Mouse (Mus musculus): ENCODE measurements around the gene Pik3cd. TPM values are rescaled to one million over a fixed set of nuclear protein-coding genes. Genes with fewer than 3 reads are reported as not detected.

The Pik3cd gene
- polyA plus RNA-seq, 1 experiment: 106 TPM

GRCm38 (mm10) chr4:149734246-149734645, 31.9 kb upstream of the Pik3cd start:
- Histone ChIP-seq H3K27ac (ENCODE audit: control insufficient read depth, insufficient read depth, low read length) (no peak overlapping the region), H3K4me3 (ENCODE audit: control insufficient read depth, insufficient read depth, low read length) (no peak overlapping the region), H3K36me3 (ENCODE audit: control insufficient read depth, insufficient read depth, low read length) (peaks cover 4% of the 10 kb centered on the region; the same call in 1 of the 2 replicates), H3K27me3 (ENCODE audit: control insufficient read depth, insufficient read depth, low read length) (no peaks in the 10 kb centered on the region), H3K4me1 (replicated peaks; ENCODE audit: control insufficient read depth, insufficient read depth, low read length) (peaks cover 28% of the 10 kb centered on the region)
- TF ChIP-seq CTCF (IDR thresholded peaks at IDR 0.05; ENCODE audit: borderline replicate concordance, control insufficient read depth, extremely low read depth, insufficient read depth, low read length, poor library complexity): no peak
- no peak for TF ChIP-seq POLR2A (IDR thresholded peaks at IDR 0.05; ENCODE audit: control insufficient read depth, extremely low read depth, insufficient read depth, low read length, poor library complexity)
- 97% methylated on average over 6 of the region's 6 CpGs for WGBS
- no peak for DNase-seq

- no peaks in the 10 kb centered on the region for H3K27me3 ChIP-seq (ENCODE audit: control insufficient read depth, insufficient read depth, low read length)
- no peak for DNase-seq
- no peak overlapping the region for H3K27ac ChIP-seq (ENCODE audit: control insufficient read depth, insufficient read depth, low read length)
- H3K4me3 ChIP-seq (ENCODE audit: control insufficient read depth, insufficient read depth, low read length): no peak overlapping the region
- H3K36me3 ChIP-seq (ENCODE audit: control insufficient read depth, insufficient read depth, low read length): peaks cover 4% of the 10 kb centered on the region; the same call in 1 of the 2 replicates
- H3K4me1 ChIP-seq (replicated peaks; ENCODE audit: control insufficient read depth, insufficient read depth, low read length): peaks cover 28% of the 10 kb centered on the region
- 91% methylated on average over 6 of the region's 6 CpGs for WGBS
- TF ChIP-seq CTCF (IDR thresholded peaks at IDR 0.05; ENCODE audit: borderline replicate concordance, control insufficient read depth, extremely low read depth, insufficient read depth, low read length, poor library complexity) (no peak), POLR2A (IDR thresholded peaks at IDR 0.05; ENCODE audit: control insufficient read depth, extremely low read depth, insufficient read depth, low read length, poor library complexity) (no peak)
Measured at GRCm38 (mm10) chr4:149733748-149734147, 31.4 kb upstream of the Pik3cd start.

GRCm38 (mm10) chr4:149732800-149733199, 30.4 kb upstream of the Pik3cd start:
- H3K27ac ChIP-seq (ENCODE audit: control insufficient read depth, insufficient read depth, low read length): no peak overlapping the region
- no peak overlapping the region for H3K4me3 ChIP-seq (ENCODE audit: control insufficient read depth, insufficient read depth, low read length)
- no peak for TF ChIP-seq CTCF (IDR thresholded peaks at IDR 0.05; ENCODE audit: borderline replicate concordance, control insufficient read depth, extremely low read depth, insufficient read depth, low read length, poor library complexity)
- no peak for TF ChIP-seq POLR2A (IDR thresholded peaks at IDR 0.05; ENCODE audit: control insufficient read depth, extremely low read depth, insufficient read depth, low read length, poor library complexity)
- peaks cover 26% of the 10 kb centered on the region for H3K4me1 ChIP-seq (replicated peaks; ENCODE audit: control insufficient read depth, insufficient read depth, low read length)
- DNase-seq: no peak
- peaks cover 4% of the 10 kb centered on the region; the same call in 1 of the 2 replicates for H3K36me3 ChIP-seq (ENCODE audit: control insufficient read depth, insufficient read depth, low read length)
- no peaks in the 10 kb centered on the region for H3K27me3 ChIP-seq (ENCODE audit: control insufficient read depth, insufficient read depth, low read length)
- WGBS: 69% methylated on average over 10 of the region's 10 CpGs

- H3K4me1 ChIP-seq (replicated peaks; ENCODE audit: control insufficient read depth, insufficient read depth, low read length): peaks cover 25% of the 10 kb centered on the region
- H3K36me3 ChIP-seq (ENCODE audit: control insufficient read depth, insufficient read depth, low read length): peaks cover 8% of the 10 kb centered on the region
- no peaks in the 10 kb centered on the region for H3K27me3 ChIP-seq (ENCODE audit: control insufficient read depth, insufficient read depth, low read length)
- no peak overlapping the region for H3K4me3 ChIP-seq (ENCODE audit: control insufficient read depth, insufficient read depth, low read length)
- TF ChIP-seq POLR2A (IDR thresholded peaks at IDR 0.05; ENCODE audit: control insufficient read depth, extremely low read depth, insufficient read depth, low read length, poor library complexity) (no peak), CTCF (IDR thresholded peaks at IDR 0.05; ENCODE audit: borderline replicate concordance, control insufficient read depth, extremely low read depth, insufficient read depth, low read length, poor library complexity) (no peak)
- no peak for DNase-seq
- H3K27ac ChIP-seq (ENCODE audit: control insufficient read depth, insufficient read depth, low read length): no peak overlapping the region
- 91% methylated on average over 3 of the region's 3 CpGs for WGBS
Measured at GRCm38 (mm10) chr4:149732313-149732712, 29.9 kb upstream of the Pik3cd start.

GRCm38 (mm10) chr4:149730827-149731226, 28.5 kb upstream of the Pik3cd start:
- TF ChIP-seq POLR2A (IDR thresholded peaks at IDR 0.05; ENCODE audit: control insufficient read depth, extremely low read depth, insufficient read depth, low read length, poor library complexity) (no peak), CTCF (IDR thresholded peaks at IDR 0.05; ENCODE audit: borderline replicate concordance, control insufficient read depth, extremely low read depth, insufficient read depth, low read length, poor library complexity) (no peak)
- H3K27ac ChIP-seq (ENCODE audit: control insufficient read depth, insufficient read depth, low read length): no peak overlapping the region
- no peaks in the 10 kb centered on the region for H3K27me3 ChIP-seq (ENCODE audit: control insufficient read depth, insufficient read depth, low read length)
- no peak for DNase-seq
- H3K4me3 ChIP-seq (ENCODE audit: control insufficient read depth, insufficient read depth, low read length): no peak overlapping the region
- H3K4me1 ChIP-seq (replicated peaks; ENCODE audit: control insufficient read depth, insufficient read depth, low read length): peaks cover 15% of the 10 kb centered on the region
- WGBS: 52% methylated on average over 7 of the region's 7 CpGs
- H3K36me3 ChIP-seq (ENCODE audit: control insufficient read depth, insufficient read depth, low read length): peaks cover 12% of the 10 kb centered on the region

- WGBS: 87% methylated on average over 8 of the region's 8 CpGs
- Histone ChIP-seq H3K27me3 (ENCODE audit: control insufficient read depth, insufficient read depth, low read length) (no peaks in the 10 kb centered on the region), H3K4me3 (ENCODE audit: control insufficient read depth, insufficient read depth, low read length) (no peak overlapping the region), H3K36me3 (ENCODE audit: control insufficient read depth, insufficient read depth, low read length) (peaks cover 12% of the 10 kb centered on the region), H3K4me1 (replicated peaks; ENCODE audit: control insufficient read depth, insufficient read depth, low read length) (peaks cover 12% of the 10 kb centered on the region), H3K27ac (ENCODE audit: control insufficient read depth, insufficient read depth, low read length) (no peak overlapping the region)
- DNase-seq: no peak
- no peak for TF ChIP-seq POLR2A (IDR thresholded peaks at IDR 0.05; ENCODE audit: control insufficient read depth, extremely low read depth, insufficient read depth, low read length, poor library complexity)
- TF ChIP-seq CTCF (IDR thresholded peaks at IDR 0.05; ENCODE audit: borderline replicate concordance, control insufficient read depth, extremely low read depth, insufficient read depth, low read length, poor library complexity): no peak
Measured at GRCm38 (mm10) chr4:149728810-149729209, 26.4 kb upstream of the Pik3cd start.

- Histone ChIP-seq H3K27ac (ENCODE audit: control insufficient read depth, insufficient read depth, low read length) (no peak overlapping the region), H3K4me1 (replicated peaks; ENCODE audit: control insufficient read depth, insufficient read depth, low read length) (0 out of 2 replicates have a peak, but pooled peaks cover 3% of the 10 kb centered on the region), H3K36me3 (ENCODE audit: control insufficient read depth, insufficient read depth, low read length) (peaks cover 12% of the 10 kb centered on the region), H3K27me3 (ENCODE audit: control insufficient read depth, insufficient read depth, low read length) (no peaks in the 10 kb centered on the region), H3K4me3 (ENCODE audit: control insufficient read depth, insufficient read depth, low read length) (no peak overlapping the region)
- no peak for TF ChIP-seq CTCF (IDR thresholded peaks at IDR 0.05; ENCODE audit: borderline replicate concordance, control insufficient read depth, extremely low read depth, insufficient read depth, low read length, poor library complexity)
- no peak for TF ChIP-seq POLR2A (IDR thresholded peaks at IDR 0.05; ENCODE audit: control insufficient read depth, extremely low read depth, insufficient read depth, low read length, poor library complexity)
- DNase-seq: no peak
- 98% methylated on average over 5 of the region's 5 CpGs for WGBS
Measured at GRCm38 (mm10) chr4:149727636-149728035, 25.3 kb upstream of the Pik3cd start.

Measured in thymus, adult 2 months (tissue).